Mouse (Mus musculus): ENCODE measurements around the gene Tm6sf1.

Gene Tm6sf1

GRCm38 (mm10) chr7:81851706-81852105 is 7.1 kb upstream of the Tm6sf1 start:
- DNase-seq, result no peak

- DNase-seq, result no peak
Observed at GRCm38 (mm10) chr7:81854568-81855307, 4.1 kb upstream of the Tm6sf1 start.

DNA sequence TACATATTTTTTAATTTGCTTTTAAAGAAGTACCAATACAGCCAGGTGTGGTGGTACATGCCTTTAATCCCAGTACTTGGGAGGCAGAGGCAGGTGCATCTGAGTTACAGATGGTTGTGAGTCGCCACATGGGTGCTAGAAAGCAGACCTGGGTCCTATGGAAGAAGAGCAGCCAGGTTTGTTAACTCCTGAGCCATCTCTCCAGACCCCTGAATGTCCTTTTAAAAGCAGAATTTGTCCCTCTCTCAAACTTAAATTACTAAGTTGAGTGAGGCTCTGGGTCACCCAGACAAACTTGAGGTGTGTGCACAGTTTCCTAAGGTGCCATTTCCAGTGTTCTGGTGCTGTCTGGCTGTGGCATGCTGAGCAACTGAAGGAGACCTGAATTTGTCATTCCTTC is 3.1 kb upstream of the Tm6sf1 start, which contains the start of gene Gm10160:
TSS of gene Gm10160 (minus strand) at position 101 of the 400 bp plus-strand sequence.
- DNase-seq, result no peak

- no peak for DNase-seq
Observed at GRCm38 (mm10) chr7:81856221-81856620, 2.6 kb upstream of the Tm6sf1 start.

- no peak for DNase-seq
Observed at GRCm38 (mm10) chr7:81858236-81858635, 565 bp upstream of the Tm6sf1 start.

- peak; percentile 38 for DNase-seq
Observed at GRCm38 (mm10) chr7:81860071-81860470, 1.3 kb downstream of the Tm6sf1 start.

- DNase-seq, result no peak
Observed at GRCm38 (mm10) chr7:81860996-81861395, 2.2 kb downstream of the Tm6sf1 start.

DNA sequence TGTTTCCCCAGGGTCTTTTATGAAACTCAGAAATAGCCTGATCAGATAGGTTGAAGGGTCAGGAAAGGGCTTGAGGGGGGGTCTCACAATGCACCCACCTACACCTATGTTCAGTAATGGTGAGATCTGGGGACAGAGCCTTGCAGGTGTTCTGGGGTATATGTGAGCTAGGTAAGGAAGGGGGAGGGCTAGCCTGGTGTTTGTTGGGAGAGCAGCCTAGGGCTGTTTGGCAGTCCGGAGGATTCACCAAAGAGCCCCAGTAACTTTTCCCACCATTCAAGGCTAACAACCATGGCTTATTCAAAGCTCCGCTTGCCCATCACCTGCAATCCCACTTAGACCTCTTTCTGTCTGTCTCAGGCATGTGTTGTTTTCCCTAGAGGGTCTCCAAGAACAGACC is 2.7 kb downstream of the Tm6sf1 start:
- DNase-seq, result no peak

GRCm38 (mm10) chr7:81861921-81862320 is 3.1 kb downstream of the Tm6sf1 start:
- DNase-seq, result no peak

- peak; percentile 42 for DNase-seq
Observed at GRCm38 (mm10) chr7:81862587-81863583, 4.1 kb downstream of the Tm6sf1 start.

DNA sequence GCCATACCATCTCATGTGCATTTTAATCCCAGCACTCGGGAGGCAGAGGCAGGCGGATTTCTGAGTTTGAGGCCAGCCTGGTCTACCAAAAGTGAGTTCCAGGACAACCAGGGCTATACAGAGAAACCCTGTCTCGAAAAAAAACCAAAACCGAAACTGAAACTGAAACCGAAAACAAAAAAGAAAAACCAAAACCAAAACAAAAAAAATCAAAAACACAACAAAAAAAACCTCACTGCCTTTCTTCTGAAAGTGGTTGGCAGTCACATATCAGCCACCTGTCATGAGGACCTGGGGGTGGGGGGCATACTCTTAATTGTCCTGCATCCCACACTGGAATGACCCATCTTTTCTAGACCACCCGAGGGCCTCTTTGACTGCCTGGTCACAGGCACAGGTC is 5.8 kb downstream of the Tm6sf1 start:
- no peak for DNase-seq

DNA sequence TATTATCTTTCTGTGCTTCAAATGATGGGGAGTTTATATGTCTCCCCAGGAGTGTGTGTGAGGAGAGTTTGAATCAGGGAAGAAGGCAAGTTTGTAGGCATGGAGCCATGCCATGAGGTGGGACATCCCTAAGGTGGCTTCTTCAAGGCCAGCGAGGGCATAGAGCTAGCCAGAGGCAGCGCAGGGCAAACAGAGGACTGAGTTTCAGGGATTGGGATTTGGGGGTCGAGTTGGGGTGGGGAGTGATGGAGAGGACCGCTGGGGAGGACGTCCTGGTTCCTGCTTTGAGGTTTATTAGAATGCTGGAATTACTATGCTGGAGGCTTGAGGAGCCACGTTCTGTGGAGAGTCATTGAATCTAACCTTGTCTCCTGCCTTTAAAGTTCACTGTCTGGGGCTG is 7.1 kb downstream of the Tm6sf1 start:
- no peak for DNase-seq

DNA sequence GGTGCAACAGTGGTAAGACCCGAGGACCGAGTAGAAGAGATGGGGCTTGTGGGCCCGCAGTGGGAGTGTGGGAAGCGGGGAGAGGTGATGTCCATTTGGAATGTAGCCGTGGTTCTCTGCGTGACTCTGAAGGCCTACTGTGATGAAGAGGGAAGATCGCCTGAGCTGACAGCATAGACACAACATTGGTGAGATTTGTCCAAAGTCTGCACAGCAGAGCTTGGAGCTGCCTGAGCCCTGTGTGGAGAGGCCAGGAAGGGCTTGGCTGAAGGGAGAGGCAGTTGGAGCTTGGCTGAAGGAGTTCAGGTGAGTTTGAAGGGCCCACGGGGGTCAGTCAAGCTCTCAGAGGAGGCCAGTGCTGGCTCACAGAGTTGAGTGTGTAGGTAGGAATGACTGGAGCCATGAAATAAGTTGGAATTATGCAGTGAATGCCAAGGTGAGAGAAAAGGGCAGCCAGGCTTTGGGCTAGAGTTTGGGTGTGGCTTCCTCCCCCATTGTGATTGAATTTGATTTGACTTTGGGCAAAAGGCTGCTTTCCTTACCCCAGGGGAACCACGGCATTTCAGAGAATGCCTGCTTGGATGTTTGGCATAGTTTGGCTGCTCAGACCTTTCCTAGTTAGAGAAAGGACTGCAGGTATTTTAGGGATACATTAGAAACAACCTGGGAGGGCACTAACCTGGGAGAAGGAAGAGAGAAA is 8.6 kb downstream of the Tm6sf1 start:
- no peak for DNase-seq

- peak; percentile 74 for DNase-seq
Observed at GRCm38 (mm10) chr7:81868158-81868557, 9.4 kb downstream of the Tm6sf1 start.

DNA sequence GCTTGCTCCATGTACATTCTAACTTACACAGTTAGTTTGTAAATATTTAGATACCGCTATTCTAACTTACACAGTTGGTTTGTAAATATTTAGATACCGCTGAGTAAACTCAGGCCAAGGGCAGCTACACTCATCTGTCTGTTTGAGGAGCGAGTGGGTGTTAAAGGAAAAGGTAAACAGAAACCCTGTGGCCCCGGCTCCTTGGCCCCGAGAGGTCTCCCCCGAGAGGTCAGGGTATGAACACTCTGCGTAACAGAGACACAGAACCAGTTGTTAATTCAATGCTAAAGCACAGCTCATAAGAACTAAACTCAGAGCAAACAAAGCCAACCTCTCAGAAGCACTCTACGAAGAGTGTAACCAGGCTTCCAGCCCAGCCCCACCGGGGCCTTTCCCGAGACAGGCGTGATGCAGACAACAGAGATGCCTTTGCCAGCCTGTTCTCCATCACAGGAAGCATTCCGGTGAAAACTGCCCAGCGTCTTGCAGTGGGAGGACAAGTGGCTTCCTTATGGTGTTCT is 13.8 kb downstream of the Tm6sf1 start:
- DNase-seq, result no peak

- DNase-seq, result no peak
Observed at GRCm38 (mm10) chr7:81873807-81874206, 15.0 kb downstream of the Tm6sf1 start.

DNA sequence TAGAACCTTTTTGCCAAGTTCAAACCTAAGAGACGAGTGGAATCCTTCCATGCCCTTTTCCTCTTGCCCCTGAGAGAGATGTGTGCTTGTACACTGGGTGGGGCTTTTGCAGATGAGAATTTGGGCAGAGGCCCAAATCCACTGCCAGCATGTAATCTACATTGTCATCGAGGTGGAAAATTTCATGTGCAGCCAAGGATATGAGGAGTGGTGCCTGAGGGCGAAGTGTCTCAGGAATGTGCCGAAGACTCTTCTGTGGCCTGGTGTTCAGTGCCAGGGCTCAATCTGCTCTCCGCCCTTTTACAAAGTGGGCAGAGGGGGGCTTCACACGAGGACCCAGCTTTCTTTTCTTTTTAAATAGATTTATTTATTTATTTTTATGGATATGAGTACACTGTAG is 15.8 kb downstream of the Tm6sf1 start:
- no peak for DNase-seq

DNA sequence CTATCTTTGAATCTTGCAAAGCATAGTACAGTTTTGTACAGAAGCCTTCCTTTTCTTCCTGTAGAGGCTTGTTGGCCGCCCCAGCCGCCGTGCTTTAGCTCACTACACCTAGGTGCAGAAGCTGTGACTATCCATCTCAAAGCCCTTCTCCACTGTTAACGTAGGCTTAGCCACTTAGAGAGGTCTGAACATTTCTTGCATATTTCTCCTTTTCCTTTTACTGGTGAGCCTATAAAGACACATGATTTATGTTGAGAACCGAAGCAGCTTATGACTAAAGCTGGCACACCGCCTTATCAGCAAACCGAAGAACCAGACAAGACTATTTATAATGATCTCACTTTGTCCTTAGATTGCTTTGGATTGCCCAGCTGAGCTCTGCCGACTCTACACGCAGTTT is 16.6 kb downstream of the Tm6sf1 start:
- DNase-seq, result no peak

DNA sequence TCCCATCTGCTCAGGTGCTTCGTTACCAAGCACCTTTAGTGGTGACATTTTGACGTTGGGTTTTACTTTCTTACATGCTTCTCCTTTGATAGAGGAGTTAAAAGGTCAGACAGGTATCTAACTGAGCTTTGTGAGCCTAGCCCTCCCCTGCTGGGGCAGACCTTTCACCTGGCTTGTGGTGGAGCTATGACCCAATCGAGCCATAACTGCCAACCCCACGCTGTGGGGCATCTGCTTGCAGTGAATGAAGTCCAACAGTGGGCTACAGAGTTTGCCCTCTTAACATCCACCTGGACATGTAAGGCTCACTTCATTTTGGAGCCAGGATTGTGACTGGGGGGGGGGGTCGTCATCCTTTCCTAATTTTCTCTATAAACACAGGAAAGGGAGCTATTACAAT is 21.5 kb downstream of the Tm6sf1 start:
- no peak for DNase-seq

DNA sequence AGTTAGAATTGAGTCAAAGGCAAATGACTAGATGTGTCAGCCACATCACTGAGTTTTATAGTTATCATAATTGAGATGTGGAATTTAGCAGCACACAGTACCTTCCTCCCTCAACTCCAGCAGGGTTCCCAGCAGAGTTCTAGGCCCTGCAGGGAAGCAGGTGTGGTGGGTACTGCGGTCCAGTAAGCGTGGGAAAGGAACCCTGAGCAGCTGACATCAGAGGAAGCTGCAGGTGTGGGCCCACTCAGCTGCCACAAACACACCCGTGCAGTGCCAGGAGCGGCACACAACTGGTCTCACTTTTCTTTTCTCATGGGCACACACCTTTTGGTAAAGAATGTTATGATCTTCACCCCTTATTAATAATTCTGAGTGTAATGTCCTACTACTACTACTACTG is 22.0 kb downstream of the Tm6sf1 start:
- DNase-seq, result no peak

- no peak for DNase-seq
Observed at GRCm38 (mm10) chr7:81881600-81881999, 22.8 kb downstream of the Tm6sf1 start.

GRCm38 (mm10) chr7:81885128-81885527 is 26.3 kb downstream of the Tm6sf1 start:
- DNase-seq, result no peak

GRCm38 (mm10) chr7:81899361-81899760 is 40.6 kb downstream of the Tm6sf1 start:
- DNase-seq, result no peak
